Comparison of ENCODE assay signal across 9 mouse cellular contexts in genomic region chr8:30227354-30227753, GRCm38 (mm10).
DNase-seq lines count a peak whose midpoint lies in the region; ATAC-seq and TF ChIP-seq lines count a peak whose summit lies in the region.
"Had no signal": no experiment of that assay in that cellular context is flagged by ENCODE, and none has a peak within 500 bp of the region (broad histone marks: within the 10 kb centered on the region; RNA-seq: fewer than 3 reads in every experiment).

No protein-coding gene starts in this region.

- 0 out of 2 replicates have a peak, but pooled peaks cover 5% of the 10 kb centered on the region for H3K4me1 ChIP-seq in cerebellum, adult 2 months (ENCODE audit: control insufficient read depth, insufficient read depth, low read length)
- peaks cover 3% of the 10 kb centered on the region; the same call in 1 of the 2 replicates for H3K4me1 ChIP-seq in limb, embryonic 14.5 days (ENCODE audit: control insufficient read depth, insufficient read depth, low read length)
- H3K4me1 ChIP-seq in kidney, embryonic 15.5 days, result no peaks in the 10 kb centered on the region

- H3K27me3 ChIP-seq in cerebellum, adult 2 months (ENCODE audit: control insufficient read depth, insufficient read depth, low read length), result no peaks in the 10 kb centered on the region
- no peaks in the 10 kb centered on the region for H3K27me3 ChIP-seq in limb, embryonic 14.5 days (ENCODE audit: control insufficient read depth, insufficient read depth, low read length)
- no peaks in the 10 kb centered on the region for H3K27me3 ChIP-seq in kidney, embryonic 15.5 days

- TF ChIP-seq POLR2A in cerebellum, adult 2 months (IDR thresholded peaks at IDR 0.05; ENCODE audit: borderline replicate concordance, insufficient read depth, low read length), result no peak
- no peak for TF ChIP-seq POLR2A in limb, embryonic 14.5 days (IDR thresholded peaks at IDR 0.05; ENCODE audit: borderline replicate concordance, extremely low read depth, insufficient read depth, insufficient read length)

- no peak overlapping the region for H3K27ac ChIP-seq in left cerebral cortex, adult 2 months
- H3K27ac ChIP-seq in cerebellum, adult 2 months (ENCODE audit: insufficient read depth, low read length), result no peak overlapping the region
- H3K27ac ChIP-seq in limb, embryonic 14.5 days (replicated peaks; ENCODE audit: low read depth, low read length), result no peak overlapping the region
- no peak overlapping the region for H3K27ac ChIP-seq in kidney, embryonic 15.5 days

- 8% methylated on average over 5 of the region's 5 CpGs for WGBS in cerebellum, adult 2 months
- WGBS in limb, embryonic 14.5 days, result 23% methylated on average over 5 of the region's 5 CpGs
- WGBS in kidney, embryonic 15.5 days, result 80% methylated on average over 5 of the region's 5 CpGs

- no peaks in the 10 kb centered on the region for H3K9me3 ChIP-seq in limb, embryonic 14.5 days (ENCODE audit: control insufficient read depth, low read length)
- H3K9me3 ChIP-seq in kidney, embryonic 15.5 days (replicated peaks), result no peaks in the 10 kb centered on the region

- TF ChIP-seq CTCF in left cerebral cortex, adult 2 months (IDR thresholded peaks at IDR 0.05), result no peak
- no peak for TF ChIP-seq CTCF in cerebellum, adult 2 months (IDR thresholded peaks at IDR 0.05; ENCODE audit: borderline replicate concordance, insufficient read depth, low read depth, low read length)

- H3K4me2 ChIP-seq in limb, embryonic 14.5 days (replicated peaks; ENCODE audit: low read depth, low read length, severe bottlenecking), result no peak overlapping the region
- H3K4me2 ChIP-seq in kidney, embryonic 15.5 days, result no peak overlapping the region

- intact Hi-C loops in left cerebral cortex, postnatal 36 days (cut with DNase I), result no loop called here
- intact Hi-C loops in left cerebral cortex, adult 2 months (cut with DNase I), result no loop called here

- peak; percentile 4 to 9 for DNase-seq in left cerebral cortex, postnatal 36 days (ENCODE audit: low spot score in 2 of 2)
- DNase-seq in left cerebral cortex, adult 2 months (ENCODE audit: extremely low spot score in 1 of 2, low spot score in 2 of 2), result no peak
- DNase-seq in cerebellum, adult 2 months, result peak; percentile 36 to 71
- peak; percentile 30 to 55 for DNase-seq in cerebellum, postnatal 4 days (ENCODE audit: low spot score in 2 of 2)
- peak; percentile 30 for DNase-seq in limb, embryonic 14.5 days (ENCODE audit: low spot score)
- DNase-seq in thymus, postnatal 36 days, result no peak
- DNase-seq: lung, postnatal 10 days; thymus, postnatal 25 days had no signal

- no peak overlapping the region for H3K9ac ChIP-seq in limb, embryonic 14.5 days (ENCODE audit: low read depth, low read length, severe bottlenecking)
- no peak overlapping the region for H3K9ac ChIP-seq in kidney, embryonic 15.5 days

- no peak for ATAC-seq in limb, embryonic 14.5 days (ENCODE audit: low FRiP score, low read depth)
- no peak for ATAC-seq in kidney, embryonic 15.5 days (replicated peaks; ENCODE audit: low FRiP score)

- no peak overlapping the region for H3K4me3 ChIP-seq in left cerebral cortex, adult 2 months
- no peak overlapping the region for H3K4me3 ChIP-seq in cerebellum, adult 2 months (replicated peaks; ENCODE audit: insufficient read depth, low read depth, low read length)
- H3K4me3 ChIP-seq in limb, embryonic 14.5 days (replicated peaks; ENCODE audit: low read length), result no peak overlapping the region
- H3K4me3 ChIP-seq in kidney, embryonic 15.5 days (replicated peaks), result no peak overlapping the region

- no peaks in the 10 kb centered on the region for H3K36me3 ChIP-seq in limb, embryonic 14.5 days (ENCODE audit: control insufficient read depth, insufficient read depth, low read length)
- H3K36me3 ChIP-seq in kidney, embryonic 15.5 days, result no peaks in the 10 kb centered on the region

Comparison
In these comparisons a context has a peak if more than half of its experiments do, and no peak if none do; other contexts are left out.
1. DNase-seq: peak in left cerebral cortex, postnatal 36 days (2 of 2), cerebellum, adult 2 months (2 of 2), cerebellum, postnatal 4 days (2 of 2) and limb, embryonic 14.5 days (single experiment); none in left cerebral cortex, adult 2 months (0 of 2) and thymus, postnatal 36 days (0 of 2).